Mouse (Mus musculus) embryo, embryonic 10.5 days (tissue): Measurements from ENCODE around the gene Zfp335.

ENCODE experiments used
- DNase-seq: peaks from one replicate; pipeline ENCODE4 v3.0.0-alpha.2; 2015; ENCODE audit warnings: low spot score

Gene Zfp335

GRCm38 (mm10) chr2:164924100-164924857, 12.7 kb upstream of the Zfp335 start:
- DNase-seq = peak; percentile 85

GRCm38 (mm10) chr2:164923291-164923690, 11.7 kb upstream of the Zfp335 start:
- no peak for DNase-seq

- DNase-seq = no peak
These were observed 10.4 kb upstream of the Zfp335 start for GRCm38 (mm10) chr2:164921984-164922383.

GRCm38 (mm10) chr2:164918325-164918724, 6.8 kb upstream of the Zfp335 start:
- DNase-seq = peak; percentile 60

GRCm38 (mm10) chr2:164917371-164917770, 5.8 kb upstream of the Zfp335 start:
- no peak for DNase-seq

- DNase-seq = no peak
These were observed 5.3 kb upstream of the Zfp335 start for GRCm38 (mm10) chr2:164916820-164917219.

GRCm38 (mm10) chr2:164913428-164913786, 1.9 kb upstream of the Zfp335 start:
- DNase-seq = no peak

GRCm38 (mm10) chr2:164912749-164913427, 1.3 kb upstream of the Zfp335 start:
- DNase-seq = no peak

GRCm38 (mm10) chr2:164912151-164912550, 594 bp upstream of the Zfp335 start:
- no peak for DNase-seq

- peak; percentile 22 for DNase-seq
These were observed 1.0 kb downstream of the Zfp335 start for GRCm38 (mm10) chr2:164910360-164911061.

- peak; percentile 68 for DNase-seq
These were observed 2.0 kb downstream of the Zfp335 start for GRCm38 (mm10) chr2:164909542-164909941.

GRCm38 (mm10) chr2:164909100-164909499, 2.5 kb downstream of the Zfp335 start:
- no peak for DNase-seq

- no peak for DNase-seq
These were observed 3.5 kb downstream of the Zfp335 start for GRCm38 (mm10) chr2:164908011-164908410.

GRCm38 (mm10) chr2:164907511-164907910, 4.0 kb downstream of the Zfp335 start:
- no peak for DNase-seq

GRCm38 (mm10) chr2:164906071-164906470, 5.5 kb downstream of the Zfp335 start:
- no peak for DNase-seq

GRCm38 (mm10) chr2:164903496-164903895, 8.1 kb downstream of the Zfp335 start:
- DNase-seq = no peak

GRCm38 (mm10) chr2:164901380-164901779, 10.2 kb downstream of the Zfp335 start:
- no peak for DNase-seq

- no peak for DNase-seq
These were observed 11.7 kb downstream of the Zfp335 start for GRCm38 (mm10) chr2:164899723-164900459.

GRCm38 (mm10) chr2:164899034-164899433, 12.5 kb downstream of the Zfp335 start:
- no peak for DNase-seq

GRCm38 (mm10) chr2:164898008-164898407, 13.5 kb downstream of the Zfp335 start:
- no peak for DNase-seq

GRCm38 (mm10) chr2:164895885-164896284, 15.7 kb downstream of the Zfp335 start:
- DNase-seq = no peak

GRCm38 (mm10) chr2:164894644-164895043, 16.9 kb downstream of the Zfp335 start:
- no peak for DNase-seq
